Mouse (Mus musculus): ENCODE measurements around the gene Ttf1. TPM values are rescaled to one million over a fixed set of nuclear protein-coding genes. Genes with fewer than 3 reads are reported as not detected.

Gene Ttf1
- total RNA-seq, 2 experiments from 2014 or later, result 11.9 to 17.5 TPM

- ATAC-seq (replicated peaks; ENCODE audit: poor library complexity, severe bottlenecking), result no peak
These were observed 62.4 kb downstream of the Ttf1 start for GRCm38 (mm10) chr2:29122446-29122845.

GRCm38 (mm10) chr2:29123907-29124569 is 64.0 kb downstream of the Ttf1 start, which contains the start of gene Setx:
Setx (plus strand) TSS chr2:29124181.
- ATAC-seq (replicated peaks; ENCODE audit: poor library complexity, severe bottlenecking), result no peak

GRCm38 (mm10) chr2:29124571-29124935 is 64.5 kb downstream of the Ttf1 start:
- no peak for ATAC-seq (replicated peaks; ENCODE audit: poor library complexity, severe bottlenecking)

GRCm38 (mm10) chr2:29124936-29125701 is 65.1 kb downstream of the Ttf1 start:
- ATAC-seq (replicated peaks; ENCODE audit: poor library complexity, severe bottlenecking), result peak; percentile 94

- ATAC-seq (replicated peaks; ENCODE audit: poor library complexity, severe bottlenecking), result no peak
These were observed 70.2 kb downstream of the Ttf1 start for GRCm38 (mm10) chr2:29130118-29130899.

GRCm38 (mm10) chr2:29135161-29135560 is 75.1 kb downstream of the Ttf1 start:
- ATAC-seq (replicated peaks; ENCODE audit: poor library complexity, severe bottlenecking), result no peak

Other genes with a start within 250 kb of the Ttf1 start
- gene Gtf3c4, start 219.9 kb upstream of the Ttf1 start, total RNA-seq (2014; fragmentation: Nextera tagmentation), result 12.9 and 23.3 TPM in 2 replicates
- 23.5 and 26.9 TPM in 2 replicates for gene Gtf3c4, start 219.9 kb upstream of the Ttf1 start, total RNA-seq (2017)
- 6.5 and 13.7 TPM in 2 replicates for gene Ddx31, start 219.9 kb upstream of the Ttf1 start, total RNA-seq (2014; fragmentation: Nextera tagmentation)
- gene Ddx31, start 219.9 kb upstream of the Ttf1 start, total RNA-seq (2017), result 14.1 and 14.5 TPM in 2 replicates
- not detected in 2 replicates for gene Barhl1, start 143.6 kb upstream of the Ttf1 start, total RNA-seq (2014; fragmentation: Nextera tagmentation)
- gene Barhl1, start 143.6 kb upstream of the Ttf1 start, total RNA-seq (2017), result not detected in 2 replicates
- gene Cfap77, start 5.2 kb upstream of the Ttf1 start, total RNA-seq (2014; fragmentation: Nextera tagmentation), result 3.2 TPM in 1 of 2 replicates, not detected in the other
- not detected in 2 replicates for gene Cfap77, start 5.2 kb upstream of the Ttf1 start, total RNA-seq (2017)
- 26.7 and 34.3 TPM in 2 replicates for gene Setx, start 63.9 kb downstream of the Ttf1 start, total RNA-seq (2014; fragmentation: Nextera tagmentation)
- 96.5 and 122 TPM in 2 replicates for gene Setx, start 63.9 kb downstream of the Ttf1 start, total RNA-seq (2017)
- 10.4 and 13.9 TPM in 2 replicates for gene Ntng2, start 192.7 kb downstream of the Ttf1 start, total RNA-seq (2014; fragmentation: Nextera tagmentation)
- 0.88 and 1.2 TPM in 2 replicates for gene Ntng2, start 192.7 kb downstream of the Ttf1 start, total RNA-seq (2017)

Measured in granulocyte monocyte progenitor cell, adult 5-6 weeks (primary cell).